Mouse (Mus musculus): ENCODE data around the gene Akap10.

Akap10 gene

GRCm38 (mm10) chr11:61930098-61930517 is at the start of gene Akap10:
TSS of gene Akap10 (minus strand) at chr11:61930252.
- in situ Hi-C loops (cut with MboI; ENCODE audit: unreplicated experiment in 2 of 2): loop anchor here (25.0 kb wide), 1 partner anchor 657 kb away; no protein-coding TSS in a partner anchor

GRCm38 (mm10) chr11:61975783-61976182 is 45.7 kb upstream of the Akap10 start:
- in situ Hi-C loops (cut with MboI; ENCODE audit: unreplicated experiment in 2 of 2): no loop called here

GRCm38 (mm10) chr11:61974106-61974707 is 44.2 kb upstream of the Akap10 start:
- in situ Hi-C loops (cut with MboI; ENCODE audit: unreplicated experiment in 2 of 2): no loop called here

GRCm38 (mm10) chr11:61971441-61972221 is 41.6 kb upstream of the Akap10 start:
- in situ Hi-C loops (cut with MboI; ENCODE audit: unreplicated experiment in 2 of 2): no loop called here

- in situ Hi-C loops (cut with MboI; ENCODE audit: unreplicated experiment in 2 of 2): no loop called here
Measured at GRCm38 (mm10) chr11:61970901-61971300, 40.8 kb upstream of the Akap10 start.

GRCm38 (mm10) chr11:61968875-61969274 is 38.8 kb upstream of the Akap10 start:
- in situ Hi-C loops (cut with MboI; ENCODE audit: unreplicated experiment in 2 of 2): no loop called here

GRCm38 (mm10) chr11:61967034-61967433 is 37.0 kb upstream of the Akap10 start:
- in situ Hi-C loops (cut with MboI; ENCODE audit: unreplicated experiment in 2 of 2): no loop called here

GRCm38 (mm10) chr11:61964611-61965010 is 34.6 kb upstream of the Akap10 start:
- in situ Hi-C loops (cut with MboI; ENCODE audit: unreplicated experiment in 2 of 2): no loop called here

GRCm38 (mm10) chr11:61963193-61963592 is 33.1 kb upstream of the Akap10 start:
- in situ Hi-C loops (cut with MboI; ENCODE audit: unreplicated experiment in 2 of 2): no loop called here

- in situ Hi-C loops (cut with MboI; ENCODE audit: unreplicated experiment in 2 of 2): no loop called here
Measured at GRCm38 (mm10) chr11:61962684-61963083, 32.6 kb upstream of the Akap10 start.

GRCm38 (mm10) chr11:61960096-61960495 is 30.0 kb upstream of the Akap10 start:
- in situ Hi-C loops (cut with MboI; ENCODE audit: unreplicated experiment in 2 of 2): no loop called here

- in situ Hi-C loops (cut with MboI; ENCODE audit: unreplicated experiment in 2 of 2): loop anchor here (10.0 kb wide), 2 partner anchors 166 to 716 kb away; no protein-coding TSS in a partner anchor
Measured at GRCm38 (mm10) chr11:61958706-61959105, 28.7 kb upstream of the Akap10 start.

- in situ Hi-C loops (cut with MboI; ENCODE audit: unreplicated experiment in 2 of 2): loop anchor here (10.0 kb wide), 2 partner anchors 167 to 717 kb away; no protein-coding TSS in a partner anchor
Measured at GRCm38 (mm10) chr11:61957296-61957813, 27.3 kb upstream of the Akap10 start.

GRCm38 (mm10) chr11:61956572-61957295 is 26.7 kb upstream of the Akap10 start, which contains the start of gene Specc1:
TSS of gene Specc1 (plus strand) at chr11:61956763.
- in situ Hi-C loops (cut with MboI; ENCODE audit: unreplicated experiment in 2 of 2): loop anchor here (10.0 kb wide), 2 partner anchors 168 to 718 kb away; no protein-coding TSS in a partner anchor

- in situ Hi-C loops (cut with MboI; ENCODE audit: unreplicated experiment in 2 of 2): loop anchor here (10.0 kb wide), 2 partner anchors 169 to 719 kb away; no protein-coding TSS in a partner anchor
Measured at GRCm38 (mm10) chr11:61955951-61956350, 25.9 kb upstream of the Akap10 start.

GRCm38 (mm10) chr11:61955136-61955535 is 25.1 kb upstream of the Akap10 start:
- in situ Hi-C loops (cut with MboI; ENCODE audit: unreplicated experiment in 2 of 2): loop anchor here (10.0 kb wide), 2 partner anchors 170 to 720 kb away; no protein-coding TSS in a partner anchor

- in situ Hi-C loops (cut with MboI; ENCODE audit: unreplicated experiment in 2 of 2): loop anchor here (5.0 to 10.0 kb wide), 4 partner anchors 174 to 724 kb away; partner anchors contain the start of genes Ttc19 (in 1 of the 2) and Zswim7 (in 1 of the 2)
Measured at GRCm38 (mm10) chr11:61950632-61951031, 20.6 kb upstream of the Akap10 start.

- in situ Hi-C loops (cut with MboI; ENCODE audit: unreplicated experiment in 2 of 2): loop anchor here (5.0 to 25.0 kb wide), 3 partner anchors 98 to 638 kb away; no protein-coding TSS in a partner anchor
Measured at GRCm38 (mm10) chr11:61949315-61949714, 19.3 kb upstream of the Akap10 start.

- in situ Hi-C loops (cut with MboI; ENCODE audit: unreplicated experiment in 2 of 2): loop anchor here (5.0 to 25.0 kb wide), 3 partner anchors 101 to 641 kb away; no protein-coding TSS in a partner anchor
Measured at GRCm38 (mm10) chr11:61946608-61947007, 16.6 kb upstream of the Akap10 start.

GRCm38 (mm10) chr11:61944417-61944816 is 14.4 kb upstream of the Akap10 start:
- in situ Hi-C loops (cut with MboI; ENCODE audit: unreplicated experiment in 2 of 2): loop anchor here (25.0 kb wide), 1 partner anchor 643 kb away; no protein-coding TSS in a partner anchor
